Mouse (Mus musculus): ENCODE data around the gene Iqcd.

The Iqcd gene

GRCm38 (mm10) chr5:120571056-120571740, 17.6 kb upstream of the Iqcd start:
- DNase-seq (ENCODE audit: low spot score in 2 of 2), result no peak

GRCm38 (mm10) chr5:120574469-120575063, 14.2 kb upstream of the Iqcd start:
- DNase-seq (ENCODE audit: low spot score in 2 of 2), result no peak

- no peak for DNase-seq (ENCODE audit: low spot score in 2 of 2)
Observed at GRCm38 (mm10) chr5:120576781-120577301, 12.0 kb upstream of the Iqcd start.

- peak; percentile 85 to 89 for DNase-seq (ENCODE audit: low spot score in 2 of 2)
Observed at GRCm38 (mm10) chr5:120577935-120578441, 10.8 kb upstream of the Iqcd start.

- peak; percentile 58 to 80 for DNase-seq (ENCODE audit: low spot score in 2 of 2)
Observed at GRCm38 (mm10) chr5:120578504-120579081, 10.2 kb upstream of the Iqcd start.

- no peak for DNase-seq (ENCODE audit: low spot score in 2 of 2)
Observed at GRCm38 (mm10) chr5:120579211-120579897, 9.5 kb upstream of the Iqcd start.

- no peak for DNase-seq (ENCODE audit: low spot score in 2 of 2)
Observed at GRCm38 (mm10) chr5:120579898-120580626, 8.8 kb upstream of the Iqcd start.

- no peak for DNase-seq (ENCODE audit: low spot score in 2 of 2)
Observed at GRCm38 (mm10) chr5:120582002-120582401, 6.8 kb upstream of the Iqcd start.

GRCm38 (mm10) chr5:120583511-120583910, 5.3 kb upstream of the Iqcd start:
- DNase-seq (ENCODE audit: low spot score in 2 of 2), result no peak

GRCm38 (mm10) chr5:120584968-120585367, 3.8 kb upstream of the Iqcd start:
- DNase-seq (ENCODE audit: low spot score in 2 of 2), result no peak

GRCm38 (mm10) chr5:120586741-120587615, 1.8 kb upstream of the Iqcd start:
- DNase-seq (ENCODE audit: low spot score in 2 of 2), result peak; percentile 46 to 79

- DNase-seq (ENCODE audit: low spot score in 2 of 2), result peak; percentile 67 to 79
Observed at GRCm38 (mm10) chr5:120587616-120587926, 1.2 kb upstream of the Iqcd start.

GRCm38 (mm10) chr5:120587940-120588568, 762 bp upstream of the Iqcd start:
- DNase-seq (ENCODE audit: low spot score in 2 of 2), result no peak

- no peak for DNase-seq (ENCODE audit: low spot score in 2 of 2)
Observed at GRCm38 (mm10) chr5:120590356-120591010, 1.7 kb downstream of the Iqcd start.

GRCm38 (mm10) chr5:120592141-120592540, 3.3 kb downstream of the Iqcd start:
- DNase-seq (ENCODE audit: low spot score in 2 of 2), result no peak

- DNase-seq (ENCODE audit: low spot score in 2 of 2), result no peak
Observed at GRCm38 (mm10) chr5:120594485-120594884, 5.7 kb downstream of the Iqcd start.

- peak in 1 of 2 experiments; percentile 53 for DNase-seq (ENCODE audit: low spot score in 2 of 2)
Observed at GRCm38 (mm10) chr5:120599625-120600024, 10.8 kb downstream of the Iqcd start.

GRCm38 (mm10) chr5:120600946-120601668, 12.3 kb downstream of the Iqcd start:
- DNase-seq (ENCODE audit: low spot score in 2 of 2), result peak in 1 of 2 experiments; percentile 79

- DNase-seq (ENCODE audit: low spot score in 2 of 2), result no peak
Observed at GRCm38 (mm10) chr5:120602210-120602609, 13.4 kb downstream of the Iqcd start.
